Mouse (Mus musculus) limb, embryonic 13.5 days (tissue): ENCODE data around the gene Atp5f1. TPM values are rescaled to one million over a fixed set of nuclear protein-coding genes. Genes with fewer than 3 reads are reported as not detected.
"Not testable (repeated sequence)": the region's sequence is repeated elsewhere in the genome, so short reads cannot be mapped to it uniquely, and the experiment has no call there.

Experiments used
- ATAC-seq: fragments of 200-750 bp; cut with Nextera tagmentation; 2 replicates; pipeline ENCODE4 v1.8.0; 2017; ENCODE audit warnings: low read depth, moderate number of reproducible peaks, moderate TSS enrichment; ENCODE audit not compliant: low FRiP score
- H3K27ac ChIP-seq: fragments of 300-500 bp; sonication (generic); 2 replicates; pipeline ENCODE4 v1.5.1; 2015; ENCODE audit warnings: inconsistent platforms, mild to moderate bottlenecking, moderate library complexity
- H3K27me3 ChIP-seq: fragments of 300-500 bp; sonication (generic); 2 replicates; pipeline ENCODE4 v1.6.1; 2015; ENCODE audit warnings: mild to moderate bottlenecking, inconsistent platforms
- H3K36me3 ChIP-seq: fragments of 300-500 bp; sonication (generic); 2 replicates; pipeline ENCODE4 v1.6.1; 2015; ENCODE audit warnings: inconsistent platforms, mild to moderate bottlenecking, moderate library complexity
- H3K4me1 ChIP-seq: fragments of 300-500 bp; sonication (generic); 2 replicates; pipeline ENCODE4 v1.6.1; 2015; ENCODE audit warnings: inconsistent platforms
- H3K4me2 ChIP-seq: fragments of 300-500 bp; sonication (generic); replicated peaks from 2 replicates; pipeline ENCODE4 v1.6.1; 2015; ENCODE audit warnings: inconsistent platforms, mild to moderate bottlenecking, moderate library complexity
- H3K4me3 ChIP-seq: fragments of 300-500 bp; sonication (generic); 2 replicates; pipeline ENCODE4 v1.5.1; 2015; ENCODE audit warnings: moderate library complexity, mild to moderate bottlenecking, inconsistent platforms
- H3K9ac ChIP-seq: fragments of 300-500 bp; sonication (generic); 2 replicates; pipeline ENCODE4 v1.6.1; 2015; ENCODE audit warnings: mild to moderate bottlenecking, inconsistent platforms
- H3K9me3 ChIP-seq: fragments of 300-500 bp; sonication (generic); 2 replicates; pipeline ENCODE4 v1.6.1; 2016; ENCODE audit warnings: inconsistent platforms
- WGBS: fragments of 180-500 bp; shearing (Covaris S2); methylation state at CpG from one replicate; pipeline ENCODE4 v1.1.7; 2015; 5-methylcytosine and 5-hydroxymethylcytosine counted together
- polyA plus RNA-seq: library from polyadenylated mRNA; unstranded; fragments of >200 nt; fragmentation: Nextera tagmentation; extraction: Ambion mirVana; gene quantifications from 2 replicates; pipeline ENCODE4 v1.2.1, GENCODE M21; 2015

Atp5f1 gene
- polyA plus RNA-seq, 1 experiment from 2014 or later = 456 TPM

- Histone ChIP-seq H3K27me3 (no peaks in the 10 kb centered on the region), H3K4me3 (no peak overlapping the region), H3K27ac (no peak overlapping the region), H3K9ac (no peak overlapping the region), H3K4me1 (no peaks in the 10 kb centered on the region), H3K9me3 (no peaks in the 10 kb centered on the region), H3K4me2 (no peak overlapping the region), H3K36me3 (no peaks in the 10 kb centered on the region)
- WGBS = 89% methylated on average over 3 of the region's 3 CpGs
- no peak for ATAC-seq
Measured at GRCm38 (mm10) chr3:105928195-105928569, 31.7 kb downstream of the Atp5f1 start.

- WGBS = 78% methylated on average over 7 of the region's 7 CpGs
- Histone ChIP-seq H3K4me1 (no peaks in the 10 kb centered on the region), H3K27ac (no peak overlapping the region), H3K27me3 (no peaks in the 10 kb centered on the region), H3K36me3 (no peaks in the 10 kb centered on the region), H3K4me3 (no peak overlapping the region), H3K9me3 (no peaks in the 10 kb centered on the region), H3K9ac (no peak overlapping the region), H3K4me2 (no peak overlapping the region)
- no peak for ATAC-seq
Measured at GRCm38 (mm10) chr3:105927561-105928194, 32.2 kb downstream of the Atp5f1 start.

GRCm38 (mm10) chr3:105924616-105925015 lies 35.3 kb downstream of the Atp5f1 start:
- no peak overlapping the region for H3K4me2 ChIP-seq
- H3K36me3 ChIP-seq = no peaks in the 10 kb centered on the region
- H3K9ac ChIP-seq = no peak overlapping the region
- whole genome bisulfite sequencing = 88% methylated on average over 9 of the region's 9 CpGs
- H3K4me3 ChIP-seq = no peak overlapping the region
- ATAC-seq = no peak
- no peak overlapping the region for H3K27ac ChIP-seq
- no peaks in the 10 kb centered on the region for H3K27me3 ChIP-seq
- no peaks in the 10 kb centered on the region for H3K4me1 ChIP-seq
- no peaks in the 10 kb centered on the region for H3K9me3 ChIP-seq

DNA sequence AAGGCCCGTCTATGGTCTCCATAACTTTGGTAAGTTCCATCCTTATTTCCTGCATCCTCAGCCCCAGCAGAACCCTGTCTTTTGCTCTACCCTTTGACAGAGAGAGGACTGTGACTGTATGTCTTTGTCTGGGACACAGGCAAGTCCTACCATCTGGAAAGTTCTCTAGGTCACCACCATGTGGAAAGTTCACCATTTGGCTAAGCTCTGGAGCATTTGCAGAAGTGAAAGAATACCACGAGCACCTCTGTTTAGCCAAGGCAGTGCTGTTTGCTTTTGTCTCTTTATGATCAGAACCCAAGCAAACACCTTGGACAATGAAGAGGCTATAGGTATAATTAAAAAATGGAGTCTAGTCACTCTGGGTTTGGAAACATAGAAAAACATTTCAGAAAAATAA lies 37.9 kb downstream of the Atp5f1 start:
- Histone ChIP-seq H3K27ac (no peak overlapping the region), H3K4me2 (no peak overlapping the region), H3K4me1 (no peaks in the 10 kb centered on the region), H3K4me3 (no peak overlapping the region), H3K36me3 (no peaks in the 10 kb centered on the region), H3K9ac (no peak overlapping the region), H3K9me3 (no peaks in the 10 kb centered on the region), H3K27me3 (no peaks in the 10 kb centered on the region)
- no peak for ATAC-seq
- 82% methylated on average over 2 of the region's 2 CpGs for WGBS

- not testable (repeated sequence) for H3K4me2 ChIP-seq, H3K27me3 ChIP-seq, H3K4me1 ChIP-seq, H3K9me3 ChIP-seq, H3K36me3 ChIP-seq, H3K27ac ChIP-seq, H3K9ac ChIP-seq, H3K4me3 ChIP-seq, ATAC-seq
Measured at GRCm38 (mm10) chr3:105920743-105921142, 39.2 kb downstream of the Atp5f1 start.

GRCm38 (mm10) chr3:105918355-105918745 lies 41.5 kb downstream of the Atp5f1 start:
- Histone ChIP-seq H3K9ac (no peak overlapping the region), H3K4me1 (no peaks in the 10 kb centered on the region), H3K27me3 (no peaks in the 10 kb centered on the region), H3K4me3 (no peak overlapping the region), H3K36me3 (no peaks in the 10 kb centered on the region), H3K27ac (no peak overlapping the region), H3K4me2 (no peak overlapping the region), H3K9me3 (no peaks in the 10 kb centered on the region)
- 71% methylated on average over 3 of the region's 3 CpGs for WGBS
- no peak for ATAC-seq

- Histone ChIP-seq H3K4me2 (no peak overlapping the region), H3K4me1 (no peaks in the 10 kb centered on the region), H3K27me3 (no peaks in the 10 kb centered on the region), H3K9ac (no peak overlapping the region), H3K4me3 (no peak overlapping the region), H3K27ac (no peak overlapping the region), H3K9me3 (no peaks in the 10 kb centered on the region), H3K36me3 (no peaks in the 10 kb centered on the region)
- ATAC-seq = no peak
- 59% methylated on average over 10 of the region's 10 CpGs for WGBS
Measured at GRCm38 (mm10) chr3:105917656-105918354, 42.1 kb downstream of the Atp5f1 start.

GRCm38 (mm10) chr3:105916455-105916854 lies 43.4 kb downstream of the Atp5f1 start:
- H3K36me3 ChIP-seq, H3K9ac ChIP-seq, H3K9me3 ChIP-seq, H3K4me3 ChIP-seq, H3K4me1 ChIP-seq, H3K27ac ChIP-seq, H3K27me3 ChIP-seq, ATAC-seq, H3K4me2 ChIP-seq: not testable (repeated sequence)

DNA sequence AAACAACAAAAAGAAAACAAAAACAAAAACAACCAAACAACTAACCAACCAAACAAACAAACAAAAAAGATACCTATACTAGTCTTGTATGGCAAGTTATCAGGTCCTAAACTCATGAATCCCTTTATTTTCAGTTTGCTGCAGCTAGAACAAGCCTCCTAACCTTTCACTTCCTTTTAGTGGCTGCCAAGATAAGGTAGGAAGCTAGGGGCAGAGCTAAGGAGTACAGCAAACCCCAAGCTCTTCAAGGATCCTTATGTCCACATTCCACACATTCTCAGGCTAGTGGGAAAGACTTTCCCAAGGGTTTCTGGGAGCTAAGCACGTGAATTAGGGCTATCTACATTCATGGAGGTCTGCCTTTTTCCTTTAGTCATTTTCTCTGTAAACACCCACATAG lies 44.6 kb downstream of the Atp5f1 start:
- no peaks in the 10 kb centered on the region for H3K4me1 ChIP-seq
- H3K27ac ChIP-seq = no peak overlapping the region
- ATAC-seq = no peak
- no peak overlapping the region for H3K9ac ChIP-seq
- no peaks in the 10 kb centered on the region for H3K27me3 ChIP-seq
- 34% methylated on average over 1 of the region's 1 CpGs for WGBS
- no peaks in the 10 kb centered on the region for H3K9me3 ChIP-seq
- no peak overlapping the region for H3K4me3 ChIP-seq
- H3K36me3 ChIP-seq = no peaks in the 10 kb centered on the region
- H3K4me2 ChIP-seq = no peak overlapping the region

- H3K9me3 ChIP-seq = no peaks in the 10 kb centered on the region
- H3K27me3 ChIP-seq = no peaks in the 10 kb centered on the region
- H3K36me3 ChIP-seq = no peaks in the 10 kb centered on the region
- 67% methylated on average over 10 of the region's 10 CpGs for WGBS
- no peak overlapping the region for H3K9ac ChIP-seq
- no peak overlapping the region for H3K27ac ChIP-seq
- ATAC-seq = no peak
- no peaks in the 10 kb centered on the region for H3K4me1 ChIP-seq
- H3K4me2 ChIP-seq = no peak overlapping the region
- H3K4me3 ChIP-seq = no peak overlapping the region
Measured at GRCm38 (mm10) chr3:105913839-105914681, 45.8 kb downstream of the Atp5f1 start.

DNA sequence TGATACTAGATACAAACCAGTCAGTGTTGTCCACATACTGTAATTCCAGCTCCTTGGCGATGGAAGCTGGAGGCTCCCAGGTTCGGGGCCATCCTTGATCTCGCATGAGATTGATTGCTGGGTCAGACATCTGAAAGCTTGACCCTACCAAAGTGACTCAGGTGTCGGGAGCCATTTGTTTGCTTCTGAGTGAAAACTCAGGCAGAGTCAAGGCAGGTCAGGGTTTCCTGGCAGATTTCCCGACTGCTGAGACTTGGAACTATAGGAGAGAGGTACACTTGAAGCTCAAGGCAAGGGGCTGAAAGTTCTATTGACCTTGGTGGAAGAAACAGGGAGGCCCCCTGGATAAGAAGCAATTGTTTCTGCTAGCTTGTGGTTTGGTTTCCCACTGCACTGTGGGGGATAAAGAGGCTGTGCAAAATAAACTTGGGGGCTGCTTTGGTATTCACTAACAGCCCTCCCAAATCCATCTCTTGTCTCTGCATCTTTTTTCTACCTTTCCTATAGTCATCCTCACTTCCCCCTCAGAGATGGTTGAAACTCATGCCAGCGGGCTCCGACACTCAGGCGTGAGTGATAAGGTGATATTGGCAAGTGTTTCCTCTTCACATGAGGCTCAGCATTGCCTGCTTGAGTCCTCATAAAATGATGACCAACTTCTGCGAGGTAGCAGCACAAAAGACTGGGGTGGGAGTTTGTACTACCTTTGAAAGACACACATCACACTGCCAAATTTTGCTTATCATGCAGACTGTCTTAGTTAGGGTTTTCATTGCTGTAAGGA lies 47.6 kb downstream of the Atp5f1 start:
- H3K36me3 ChIP-seq = no peaks in the 10 kb centered on the region
- no peak overlapping the region for H3K4me3 ChIP-seq
- no peaks in the 10 kb centered on the region for H3K27me3 ChIP-seq
- no peak for ATAC-seq
- H3K9ac ChIP-seq = no peak overlapping the region
- no peaks in the 10 kb centered on the region for H3K4me1 ChIP-seq
- H3K9me3 ChIP-seq = no peaks in the 10 kb centered on the region
- H3K27ac ChIP-seq = no peak overlapping the region
- no peak overlapping the region for H3K4me2 ChIP-seq
- WGBS = 71% methylated on average over 9 of the region's 9 CpGs
